10 mouse cellular contexts compared by ENCODE assay signal in genomic region chr5:112266011-112266777, GRCm38 (mm10). TPM values are rescaled to one million over a fixed set of nuclear protein-coding genes. Genes with fewer than 3 reads are reported as not detected.
DNase-seq lines count a peak whose midpoint lies in the region; ATAC-seq lines count a peak whose summit lies in the region.
"Had no signal": no experiment of that assay in that cellular context is flagged by ENCODE, and none has a peak within 500 bp of the region (broad histone marks: within the 10 kb centered on the region; RNA-seq: fewer than 3 reads in every experiment).

No protein-coding gene starts in this region.

- no peaks in the 10 kb centered on the region for H3K36me3 ChIP-seq in forebrain, embryonic 11.5 days (ENCODE audit: control insufficient read depth, insufficient read depth, low read length)
- H3K36me3 ChIP-seq in forebrain, embryonic 13.5 days (ENCODE audit: poor library complexity, severe bottlenecking) = no peaks in the 10 kb centered on the region
- no peaks in the 10 kb centered on the region for H3K36me3 ChIP-seq in midbrain, embryonic 11.5 days (ENCODE audit: control insufficient read depth, insufficient read depth, low read length)
- no peaks in the 10 kb centered on the region for H3K36me3 ChIP-seq in midbrain, embryonic 13.5 days
- no peaks in the 10 kb centered on the region for H3K36me3 ChIP-seq in limb, embryonic 11.5 days (ENCODE audit: control insufficient read depth, insufficient read depth, low read length)
- H3K36me3 ChIP-seq: neural tube, embryonic 13.5 days had no signal

- no peak overlapping the region for H3K27ac ChIP-seq in forebrain, embryonic 11.5 days (ENCODE audit: low read depth, low read length)
- H3K27ac ChIP-seq in forebrain, embryonic 13.5 days = no peak overlapping the region
- H3K27ac ChIP-seq in midbrain, embryonic 11.5 days (ENCODE audit: low read depth, low read length) = no peak overlapping the region
- no peak overlapping the region for H3K27ac ChIP-seq in midbrain, embryonic 13.5 days
- H3K27ac ChIP-seq in limb, embryonic 11.5 days (replicated peaks; ENCODE audit: low read depth, low read length) = no peak overlapping the region
- H3K27ac ChIP-seq: neural tube, embryonic 13.5 days had no signal

- no peaks in the 10 kb centered on the region for H3K9me3 ChIP-seq in forebrain, embryonic 11.5 days (ENCODE audit: control insufficient read depth, low read length)
- no peaks in the 10 kb centered on the region for H3K9me3 ChIP-seq in forebrain, embryonic 13.5 days (replicated peaks)
- H3K9me3 ChIP-seq in midbrain, embryonic 11.5 days (ENCODE audit: control insufficient read depth, low read length) = no peaks in the 10 kb centered on the region
- H3K9me3 ChIP-seq in midbrain, embryonic 13.5 days = no peaks in the 10 kb centered on the region
- H3K9me3 ChIP-seq in limb, embryonic 11.5 days (ENCODE audit: control insufficient read depth, low read length) = no peaks in the 10 kb centered on the region
- H3K9me3 ChIP-seq: neural tube, embryonic 13.5 days had no signal

- H3K4me2 ChIP-seq in forebrain, embryonic 11.5 days (ENCODE audit: low read depth, low read length, severe bottlenecking) = peak overlapping the region; percentile 26; the same call in 1 of the 2 replicates
- H3K4me2 ChIP-seq in forebrain, embryonic 13.5 days = no peak overlapping the region
- no peak overlapping the region; the same call in 1 of the 2 replicates for H3K4me2 ChIP-seq in midbrain, embryonic 11.5 days
- H3K4me2 ChIP-seq in midbrain, embryonic 13.5 days (replicated peaks) = no peak overlapping the region
- peak overlapping the region; percentile 25; the same call in 1 of the 2 replicates for H3K4me2 ChIP-seq in limb, embryonic 11.5 days (ENCODE audit: low read depth, severe bottlenecking)
- H3K4me2 ChIP-seq: neural tube, embryonic 13.5 days had no signal

- no peak overlapping the region for H3K9ac ChIP-seq in forebrain, embryonic 11.5 days (ENCODE audit: low read length)
- H3K9ac ChIP-seq in forebrain, embryonic 13.5 days = no peak overlapping the region
- H3K9ac ChIP-seq in midbrain, embryonic 11.5 days (ENCODE audit: low read length) = peak overlapping the region; percentile 21; the same call in 1 of the 2 replicates
- no peak overlapping the region for H3K9ac ChIP-seq in midbrain, embryonic 13.5 days (replicated peaks)
- no peak overlapping the region for H3K9ac ChIP-seq in limb, embryonic 11.5 days (ENCODE audit: low read length)
- H3K9ac ChIP-seq: neural tube, embryonic 13.5 days had no signal

- no peaks in the 10 kb centered on the region for H3K27me3 ChIP-seq in forebrain, embryonic 11.5 days (ENCODE audit: control insufficient read depth, insufficient read depth, low read length)
- 0 out of 2 replicates have a peak, but pooled peaks cover 4% of the 10 kb centered on the region for H3K27me3 ChIP-seq in forebrain, embryonic 13.5 days
- H3K27me3 ChIP-seq in midbrain, embryonic 11.5 days (ENCODE audit: control insufficient read depth, insufficient read depth, low read length) = no peaks in the 10 kb centered on the region
- H3K27me3 ChIP-seq in midbrain, embryonic 13.5 days = peaks cover 14% of the 10 kb centered on the region
- H3K27me3 ChIP-seq in limb, embryonic 11.5 days (ENCODE audit: control insufficient read depth, insufficient read depth, low read length) = 0 out of 2 replicates have a peak, but pooled peaks cover 7% of the 10 kb centered on the region

- no peak overlapping the region for H3K4me3 ChIP-seq in forebrain, embryonic 11.5 days (ENCODE audit: low read depth, low read length)
- no peak overlapping the region for H3K4me3 ChIP-seq in forebrain, embryonic 13.5 days
- H3K4me3 ChIP-seq in midbrain, embryonic 11.5 days (ENCODE audit: low read depth, low read length) = no peak overlapping the region
- H3K4me3 ChIP-seq in midbrain, embryonic 13.5 days (replicated peaks) = no peak overlapping the region
- no peak overlapping the region for H3K4me3 ChIP-seq in limb, embryonic 11.5 days (ENCODE audit: low read depth, low read length)
- H3K4me3 ChIP-seq: neural tube, embryonic 13.5 days had no signal

- ATAC-seq in forebrain, embryonic 11.5 days (replicated peaks; ENCODE audit: low FRiP score) = no peak
- no peak for ATAC-seq in forebrain, embryonic 13.5 days
- no peak; the same call in 1 of the 2 replicates for ATAC-seq in midbrain, embryonic 11.5 days (ENCODE audit: low FRiP score)
- ATAC-seq in midbrain, embryonic 13.5 days = no peak
- ATAC-seq in limb, embryonic 11.5 days (ENCODE audit: insufficient number of reproducible peaks, low FRiP score, low TSS enrichment, low read depth) = 0 out of 2 replicates have a peak, but pooled peaks have one; percentile 16
- peak; percentile 61 for ATAC-seq in neutrophil, adult 5-6 weeks (ENCODE audit: extremely low read depth, insufficient number of reproducible peaks, low FRiP score, poor library complexity, severe bottlenecking)

- no peaks in the 10 kb centered on the region; the same call in 1 of the 2 replicates for H3K4me1 ChIP-seq in forebrain, embryonic 11.5 days (replicated peaks; ENCODE audit: control insufficient read depth, insufficient read depth, low read length)
- peaks cover 17% of the 10 kb centered on the region for H3K4me1 ChIP-seq in forebrain, embryonic 13.5 days
- peaks cover 3% of the 10 kb centered on the region; the same call in 1 of the 2 replicates for H3K4me1 ChIP-seq in midbrain, embryonic 11.5 days (ENCODE audit: control insufficient read depth, insufficient read depth, low read length)
- peaks cover 17% of the 10 kb centered on the region for H3K4me1 ChIP-seq in midbrain, embryonic 13.5 days (replicated peaks)
- H3K4me1 ChIP-seq in limb, embryonic 11.5 days (ENCODE audit: control insufficient read depth, insufficient read depth, low read length) = no peaks in the 10 kb centered on the region; the same call in 1 of the 2 replicates

- DNase-seq in forebrain, embryonic 11.5 days (ENCODE audit: low spot score) = no peak
- no peak for DNase-seq in midbrain, embryonic 11.5 days (ENCODE audit: low spot score, missing footprints)
- DNase-seq in limb, embryonic 11.5 days (ENCODE audit: low spot score) = no peak
- no peak for DNase-seq in right cerebral cortex, postnatal 25 days
- DNase-seq in frontal cortex, postnatal 14 days (ENCODE audit: low spot score in 2 of 2) = no peak
- DNase-seq: thymus, postnatal 4 days had no signal

- WGBS in forebrain, embryonic 11.5 days = 73% methylated on average over 9 of the region's 9 CpGs
- 57% methylated on average over 9 of the region's 9 CpGs for WGBS in forebrain, embryonic 13.5 days
- 62% methylated on average over 9 of the region's 9 CpGs for WGBS in midbrain, embryonic 11.5 days
- WGBS in midbrain, embryonic 13.5 days = 59% methylated on average over 9 of the region's 9 CpGs
- WGBS in limb, embryonic 11.5 days = 52% methylated on average over 9 of the region's 9 CpGs

RNA-seq across cellular contexts. Expression of gene Tpst2, which starts 10.3 kb away (rescaled TPM):
- 30.9 and 34.3 TPM in 2 replicates for polyA plus RNA-seq in forebrain, embryonic 11.5 days (2014; fragmentation: Nextera tagmentation; extraction: Ambion mirVana)
- polyA plus RNA-seq in forebrain, embryonic 13.5 days (2015; fragmentation: Nextera tagmentation; extraction: Ambion mirVana) = 28.4 and 29.8 TPM in 2 replicates
- 29.3 and 33.5 TPM in 2 replicates for polyA plus RNA-seq in midbrain, embryonic 11.5 days (2014; fragmentation: Nextera tagmentation; extraction: Ambion mirVana)
- 24.4 and 25.4 TPM in 2 replicates for polyA plus RNA-seq in midbrain, embryonic 13.5 days (2015; fragmentation: Nextera tagmentation; extraction: Ambion mirVana)
- 30.9 and 31.1 TPM in 2 replicates for polyA plus RNA-seq in limb, embryonic 11.5 days (2014; fragmentation: Nextera tagmentation; extraction: Ambion mirVana)
- 46.1 and 53.4 TPM in 2 replicates for total RNA-seq in neutrophil, adult 5-6 weeks (2017)

RNA-seq across cellular contexts. Expression of gene Crybb1, which starts 10.6 kb away (rescaled TPM):
- polyA plus RNA-seq in forebrain, embryonic 11.5 days (2014; fragmentation: Nextera tagmentation; extraction: Ambion mirVana) = 0.48 and 0.73 TPM in 2 replicates
- polyA plus RNA-seq in forebrain, embryonic 13.5 days (2015; fragmentation: Nextera tagmentation; extraction: Ambion mirVana) = 2.1 TPM in 2 replicates
- polyA plus RNA-seq in midbrain, embryonic 11.5 days (2014; fragmentation: Nextera tagmentation; extraction: Ambion mirVana) = 0.29 and 0.84 TPM in 2 replicates
- 2.7 and 3.3 TPM in 2 replicates for polyA plus RNA-seq in midbrain, embryonic 13.5 days (2015; fragmentation: Nextera tagmentation; extraction: Ambion mirVana)
- 0.20 TPM in 1 of 2 replicates, not detected in the other for polyA plus RNA-seq in limb, embryonic 11.5 days (2014; fragmentation: Nextera tagmentation; extraction: Ambion mirVana)
- not detected in 2 replicates for total RNA-seq in neutrophil, adult 5-6 weeks (2017)

RNA-seq across cellular contexts. Expression of gene Cryba4, which starts 13.9 kb away (rescaled TPM):
- polyA plus RNA-seq in forebrain, embryonic 11.5 days (2014; fragmentation: Nextera tagmentation; extraction: Ambion mirVana) = 0.48 and 1.1 TPM in 2 replicates
- 0.42 and 1.6 TPM in 2 replicates for polyA plus RNA-seq in forebrain, embryonic 13.5 days (2015; fragmentation: Nextera tagmentation; extraction: Ambion mirVana)
- polyA plus RNA-seq in midbrain, embryonic 11.5 days (2014; fragmentation: Nextera tagmentation; extraction: Ambion mirVana) = 0.52 and 2.0 TPM in 2 replicates
- polyA plus RNA-seq in midbrain, embryonic 13.5 days (2015; fragmentation: Nextera tagmentation; extraction: Ambion mirVana) = 1.6 and 1.7 TPM in 2 replicates
- 0.20 and 0.61 TPM in 2 replicates for polyA plus RNA-seq in limb, embryonic 11.5 days (2014; fragmentation: Nextera tagmentation; extraction: Ambion mirVana)
- total RNA-seq in neutrophil, adult 5-6 weeks (2017) = 1.2 and 2.9 TPM in 2 replicates

RNA-seq across cellular contexts. Expression of gene Tfip11, which starts 60.0 kb away (rescaled TPM):
- polyA plus RNA-seq in forebrain, embryonic 11.5 days (2014; fragmentation: Nextera tagmentation; extraction: Ambion mirVana) = 32.5 and 33.7 TPM in 2 replicates
- 29.9 and 35.7 TPM in 2 replicates for polyA plus RNA-seq in forebrain, embryonic 13.5 days (2015; fragmentation: Nextera tagmentation; extraction: Ambion mirVana)
- 22.1 and 25.8 TPM in 2 replicates for polyA plus RNA-seq in midbrain, embryonic 11.5 days (2014; fragmentation: Nextera tagmentation; extraction: Ambion mirVana)
- polyA plus RNA-seq in midbrain, embryonic 13.5 days (2015; fragmentation: Nextera tagmentation; extraction: Ambion mirVana) = 35.9 and 36.3 TPM in 2 replicates
- 27.3 and 29.4 TPM in 2 replicates for polyA plus RNA-seq in limb, embryonic 11.5 days (2014; fragmentation: Nextera tagmentation; extraction: Ambion mirVana)
- total RNA-seq in neutrophil, adult 5-6 weeks (2017) = 25.7 and 34.3 TPM in 2 replicates

Comparison
In these comparisons a context has a peak if more than half of its experiments do, and no peak if none do; other contexts are left out.
1. H3K4me2 ChIP-seq: peak in forebrain, embryonic 11.5 days (single experiment) and limb, embryonic 11.5 days (single experiment); none in forebrain, embryonic 13.5 days (single experiment), midbrain, embryonic 11.5 days (single experiment) and midbrain, embryonic 13.5 days (single experiment).
2. ATAC-seq: peak in limb, embryonic 11.5 days (single experiment) and neutrophil, adult 5-6 weeks (single experiment); none in forebrain, embryonic 11.5 days (single experiment), forebrain, embryonic 13.5 days (single experiment), midbrain, embryonic 11.5 days (single experiment) and midbrain, embryonic 13.5 days (single experiment).